Mouse (Mus musculus): ENCODE measurements around the gene Glcci1. TPM values are rescaled to one million over a fixed set of nuclear protein-coding genes. Genes with fewer than 3 reads are reported as not detected.
A peak's percentile ranks its signal among the peaks of the same experiment; 100 is the strongest.

The Glcci1 gene
- polyA plus RNA-seq, 1 experiment from 2014 or later: 7.7 TPM

GRCm38 (mm10) chr6:8497868-8498257 lies 11.5 kb upstream of the Glcci1 start:
- no peak overlapping the region for H3K9ac ChIP-seq (replicated peaks; ENCODE audit: low read depth)
- WGBS: 56% methylated on average over 6 of the region's 6 CpGs
- no peaks in the 10 kb centered on the region for H3K4me1 ChIP-seq (ENCODE audit: insufficient read depth, low read depth, low read length)
- H3K4me2 ChIP-seq (replicated peaks; ENCODE audit: low read depth, low read length): no peak overlapping the region
- H3K27me3 ChIP-seq (replicated peaks; ENCODE audit: insufficient read depth, low read length): no peaks in the 10 kb centered on the region
- no peak overlapping the region for H3K4me3 ChIP-seq (ENCODE audit: low read depth, low read length)
- TF ChIP-seq CTCF (IDR thresholded peaks at IDR 0.05) (no peak), EP300 (IDR thresholded peaks at IDR 0.05) (no peak)
- DNase-seq (ENCODE audit: low spot score) (no peak), ATAC-seq (no peak)
- no peak overlapping the region for H3K27ac ChIP-seq (ENCODE audit: low read length)
- no peaks in the 10 kb centered on the region for H3K36me3 ChIP-seq (ENCODE audit: insufficient read depth, low read length)
- H3K9me3 ChIP-seq (ENCODE audit: low read length): no peaks in the 10 kb centered on the region

GRCm38 (mm10) chr6:8498961-8499360 lies 10.4 kb upstream of the Glcci1 start:
- H3K9ac ChIP-seq (replicated peaks; ENCODE audit: low read depth): no peak overlapping the region
- no peaks in the 10 kb centered on the region for H3K27me3 ChIP-seq (replicated peaks; ENCODE audit: insufficient read depth, low read length)
- no peaks in the 10 kb centered on the region for H3K9me3 ChIP-seq (ENCODE audit: low read length)
- H3K4me3 ChIP-seq (ENCODE audit: low read depth, low read length): no peak overlapping the region
- 88% methylated on average over 3 of the region's 3 CpGs for WGBS
- ATAC-seq (no peak), DNase-seq (ENCODE audit: low spot score) (no peak)
- no peaks in the 10 kb centered on the region for H3K36me3 ChIP-seq (ENCODE audit: insufficient read depth, low read length)
- H3K27ac ChIP-seq (ENCODE audit: low read length): no peak overlapping the region
- TF ChIP-seq CTCF (IDR thresholded peaks at IDR 0.05) (no peak), EP300 (IDR thresholded peaks at IDR 0.05) (no peak)
- H3K4me1 ChIP-seq (ENCODE audit: insufficient read depth, low read depth, low read length): no peaks in the 10 kb centered on the region
- H3K4me2 ChIP-seq (replicated peaks; ENCODE audit: low read depth, low read length): no peak overlapping the region

GRCm38 (mm10) chr6:8503953-8504352 lies 5.4 kb upstream of the Glcci1 start:
- no peak overlapping the region for H3K4me3 ChIP-seq (ENCODE audit: low read depth, low read length)
- WGBS: 36% methylated on average over 3 of the region's 3 CpGs
- no peak for ATAC-seq
- no peak overlapping the region for H3K4me2 ChIP-seq (replicated peaks; ENCODE audit: low read depth, low read length)
- TF ChIP-seq CTCF (IDR thresholded peaks at IDR 0.05): no peak
- no peak for TF ChIP-seq EP300 (IDR thresholded peaks at IDR 0.05)
- H3K36me3 ChIP-seq (ENCODE audit: insufficient read depth, low read length): no peaks in the 10 kb centered on the region
- no peak for DNase-seq (ENCODE audit: low spot score)
- H3K9ac ChIP-seq (replicated peaks; ENCODE audit: low read depth): no peak overlapping the region
- H3K4me1 ChIP-seq (ENCODE audit: insufficient read depth, low read depth, low read length): no peaks in the 10 kb centered on the region
- H3K27ac ChIP-seq (ENCODE audit: low read length): no peak overlapping the region
- no peaks in the 10 kb centered on the region for H3K9me3 ChIP-seq (ENCODE audit: low read length)
- H3K27me3 ChIP-seq (replicated peaks; ENCODE audit: insufficient read depth, low read length): no peaks in the 10 kb centered on the region

GRCm38 (mm10) chr6:8504521-8505228 lies 4.7 kb upstream of the Glcci1 start:
- 77% methylated on average over 6 of the region's 6 CpGs for WGBS
- Histone ChIP-seq H3K27ac (ENCODE audit: low read length) (no peak overlapping the region), H3K9me3 (ENCODE audit: low read length) (no peaks in the 10 kb centered on the region), H3K36me3 (ENCODE audit: insufficient read depth, low read length) (no peaks in the 10 kb centered on the region), H3K4me2 (replicated peaks; ENCODE audit: low read depth, low read length) (no peak overlapping the region), H3K27me3 (replicated peaks; ENCODE audit: insufficient read depth, low read length) (no peaks in the 10 kb centered on the region), H3K4me3 (ENCODE audit: low read depth, low read length) (no peak overlapping the region), H3K4me1 (ENCODE audit: insufficient read depth, low read depth, low read length) (no peaks in the 10 kb centered on the region), H3K9ac (replicated peaks; ENCODE audit: low read depth) (no peak overlapping the region)
- TF ChIP-seq EP300 (IDR thresholded peaks at IDR 0.05) (peak; percentile 76), CTCF (IDR thresholded peaks at IDR 0.05) (no peak)
- DNase-seq (ENCODE audit: low spot score): peak; percentile 16
- no peak for ATAC-seq

- H3K36me3 ChIP-seq (ENCODE audit: insufficient read depth, low read length): no peaks in the 10 kb centered on the region
- no peak overlapping the region for H3K4me3 ChIP-seq (ENCODE audit: low read depth, low read length)
- ATAC-seq (no peak), DNase-seq (ENCODE audit: low spot score) (no peak)
- H3K4me2 ChIP-seq (replicated peaks; ENCODE audit: low read depth, low read length): no peak overlapping the region
- no peaks in the 10 kb centered on the region for H3K27me3 ChIP-seq (replicated peaks; ENCODE audit: insufficient read depth, low read length)
- H3K9me3 ChIP-seq (ENCODE audit: low read length): no peaks in the 10 kb centered on the region
- no peak for TF ChIP-seq EP300 (IDR thresholded peaks at IDR 0.05)
- no peak for TF ChIP-seq CTCF (IDR thresholded peaks at IDR 0.05)
- H3K27ac ChIP-seq (ENCODE audit: low read length): no peak overlapping the region
- 0 out of 2 replicates have a peak, but pooled peaks cover 5% of the 10 kb centered on the region for H3K4me1 ChIP-seq (ENCODE audit: insufficient read depth, low read depth, low read length)
- H3K9ac ChIP-seq (replicated peaks; ENCODE audit: low read depth): no peak overlapping the region
These were observed 2.8 kb upstream of the Glcci1 start for GRCm38 (mm10) chr6:8506631-8507030.

- Histone ChIP-seq H3K36me3 (ENCODE audit: insufficient read depth, low read length) (no peaks in the 10 kb centered on the region), H3K4me2 (replicated peaks; ENCODE audit: low read depth, low read length) (peak overlapping the region; percentile 82), H3K27ac (ENCODE audit: low read length) (peak overlapping the region; percentile 97), H3K9me3 (ENCODE audit: low read length) (no peaks in the 10 kb centered on the region), H3K27me3 (replicated peaks; ENCODE audit: insufficient read depth, low read length) (no peaks in the 10 kb centered on the region), H3K9ac (replicated peaks; ENCODE audit: low read depth) (peak overlapping the region; percentile 74), H3K4me1 (ENCODE audit: insufficient read depth, low read depth, low read length) (0 out of 2 replicates have a peak, but pooled peaks cover 5% of the 10 kb centered on the region), H3K4me3 (ENCODE audit: low read depth, low read length) (peak overlapping the region; percentile 90)
- peak; percentile 98 for ATAC-seq
- TF ChIP-seq EP300 (IDR thresholded peaks at IDR 0.05) (no peak), CTCF (IDR thresholded peaks at IDR 0.05) (no peak; the same call in 1 of the 2 replicates)
- under 1% methylated on average over 40 of the region's 56 CpGs for WGBS
- peak; percentile 99 for DNase-seq (ENCODE audit: low spot score)
These were observed 390 bp upstream of the Glcci1 start for GRCm38 (mm10) chr6:8508883-8509536.
